Mouse (Mus musculus) heart, embryonic 16.5 days (tissue): ENCODE results near the gene Egflam. TPM values are rescaled to one million over a fixed set of nuclear protein-coding genes. Genes with fewer than 3 reads are reported as not detected.

Experiments used
- ATAC-seq: fragments of 200-750 bp; cut with Nextera tagmentation; replicated peaks from 2 replicates; pipeline ENCODE4 v1.8.0; 2017; ENCODE audit warnings: moderate number of reproducible peaks; ENCODE audit not compliant: insufficient read depth, low FRiP score; ENCODE audit errors: extremely low read depth
- H3K27ac ChIP-seq: fragments of 300-500 bp; sonication (generic); 2 replicates; pipeline ENCODE4 v1.5.1; 2014; ENCODE audit warnings: mild to moderate bottlenecking, low read length, control low read depth, moderate library complexity
- H3K27me3 ChIP-seq: fragments of 300-500 bp; sonication (generic); 2 replicates; pipeline ENCODE4 v1.6.1; 2014; ENCODE audit warnings: low read length, mixed read lengths; ENCODE audit not compliant: control insufficient read depth, insufficient read depth
- H3K36me3 ChIP-seq: fragments of 300-500 bp; sonication (generic); 2 replicates; pipeline ENCODE4 v1.6.1; 2014; ENCODE audit not compliant: control insufficient read depth, insufficient read depth
- H3K4me1 ChIP-seq: fragments of 300-500 bp; sonication (generic); 2 replicates; pipeline ENCODE4 v1.6.1; 2014; ENCODE audit warnings: low read length, mixed read lengths; ENCODE audit not compliant: control insufficient read depth, insufficient read depth
- H3K4me2 ChIP-seq: fragments of 300-500 bp; sonication (generic); 2 replicates; pipeline ENCODE4 v1.6.1; 2014; ENCODE audit warnings: low read depth, mild to moderate bottlenecking, control low read depth, low read length
- H3K4me3 ChIP-seq: fragments of 300-500 bp; sonication (generic); 2 replicates; pipeline ENCODE4 v1.5.1; 2014; ENCODE audit warnings: mild to moderate bottlenecking, control low read depth, low read length
- H3K9ac ChIP-seq: fragments of 300-500 bp; sonication (generic); 2 replicates; pipeline ENCODE4 v1.6.1; 2014; ENCODE audit warnings: low read length, control low read depth
- H3K9me3 ChIP-seq: fragments of 300-500 bp; sonication (generic); replicated peaks from 2 replicates; pipeline ENCODE4 v1.6.1; 2016; ENCODE audit warnings: low read length; ENCODE audit not compliant: control insufficient read depth
- WGBS: fragments of 180-500 bp; shearing (Covaris S2); extraction: QIAGEN DNeasy Blood & Tissue Kit; methylation state at CpG from one replicate; pipeline ENCODE4 v1.1.7; 2014; 5-methylcytosine and 5-hydroxymethylcytosine counted together
- polyA plus RNA-seq: library from polyadenylated mRNA; unstranded; fragments of >200 nt; fragmentation: Nextera tagmentation; extraction: Ambion mirVana; gene quantifications from 2 replicates; pipeline ENCODE4 v1.2.1, GENCODE M21; 2015

Egflam gene
- polyA plus RNA-seq, 1 experiment from 2014 or later = 12.4 TPM

- no peak overlapping the region for H3K4me2 ChIP-seq
- H3K9ac ChIP-seq = no peak overlapping the region
- no peak overlapping the region for H3K4me3 ChIP-seq
- peaks cover 20% of the 10 kb centered on the region for H3K4me1 ChIP-seq
- H3K27ac ChIP-seq = peak overlapping the region; percentile 35; the same call in 1 of the 2 replicates
- 66% methylated on average over 9 of the region's 9 CpGs for WGBS
- no peaks in the 10 kb centered on the region for H3K36me3 ChIP-seq
- 0 out of 2 replicates have a peak, but pooled peaks have one; percentile 15 for ATAC-seq
- H3K9me3 ChIP-seq = no peaks in the 10 kb centered on the region
- H3K27me3 ChIP-seq = no peaks in the 10 kb centered on the region
Measured at GRCm38 (mm10) chr15:7216581-7217272, 181.5 kb downstream of the Egflam start.

GRCm38 (mm10) chr15:7215845-7216244 lies 182.3 kb downstream of the Egflam start:
- Histone ChIP-seq H3K27ac (no peak overlapping the region), H3K4me1 (peaks cover 13% of the 10 kb centered on the region), H3K9me3 (no peaks in the 10 kb centered on the region), H3K36me3 (no peaks in the 10 kb centered on the region), H3K9ac (no peak overlapping the region), H3K27me3 (no peaks in the 10 kb centered on the region), H3K4me2 (no peak overlapping the region), H3K4me3 (no peak overlapping the region)
- no peak for ATAC-seq
- 93% methylated on average over 3 of the region's 3 CpGs for WGBS

- H3K4me2 ChIP-seq = peak overlapping the region; percentile 21; the same call in 1 of the 2 replicates
- H3K9me3 ChIP-seq = no peaks in the 10 kb centered on the region
- H3K36me3 ChIP-seq = no peaks in the 10 kb centered on the region
- peak; percentile 89 for ATAC-seq
- H3K9ac ChIP-seq = peak overlapping the region; percentile 29; the same call in 1 of the 2 replicates
- WGBS = 7% methylated on average over 1 of the region's 1 CpGs
- no peaks in the 10 kb centered on the region for H3K27me3 ChIP-seq
- H3K27ac ChIP-seq = peak overlapping the region; percentile 82
- no peak overlapping the region for H3K4me3 ChIP-seq
- peaks cover 11% of the 10 kb centered on the region for H3K4me1 ChIP-seq
Measured at GRCm38 (mm10) chr15:7213683-7214082, 184.5 kb downstream of the Egflam start.

GRCm38 (mm10) chr15:7208180-7208579 lies 190.0 kb downstream of the Egflam start:
- ATAC-seq = no peak

GRCm38 (mm10) chr15:7207292-7207691 lies 190.9 kb downstream of the Egflam start:
- no peak for ATAC-seq
- 87% methylated on average over 7 of the region's 7 CpGs for WGBS

More at GRCm38 (mm10) chr15:7208180-7208579, 190.0 kb downstream of the Egflam start:
- Histone ChIP-seq H3K4me1 (peaks cover 19% of the 10 kb centered on the region), H3K27me3 (no peaks in the 10 kb centered on the region), H3K9ac (no peak overlapping the region), H3K36me3 (no peaks in the 10 kb centered on the region), H3K4me3 (no peak overlapping the region), H3K4me2 (no peak overlapping the region), H3K27ac (peak overlapping the region; percentile 30; the same call in 1 of the 2 replicates), H3K9me3 (no peaks in the 10 kb centered on the region)
- WGBS = 61% methylated on average over 9 of the region's 9 CpGs

GRCm38 (mm10) chr15:7206110-7206509 lies 192.1 kb downstream of the Egflam start:
- Histone ChIP-seq H3K4me1 (peaks cover 34% of the 10 kb centered on the region), H3K27me3 (no peaks in the 10 kb centered on the region), H3K27ac (peak overlapping the region; percentile 77), H3K4me2 (no peak overlapping the region), H3K9ac (no peak overlapping the region; the same call in 1 of the 2 replicates), H3K36me3 (no peaks in the 10 kb centered on the region), H3K4me3 (no peak overlapping the region), H3K9me3 (no peaks in the 10 kb centered on the region)
- 31% methylated on average over 5 of the region's 5 CpGs for WGBS
- peak; percentile 26; the same call in 1 of the 2 replicates for ATAC-seq

More at GRCm38 (mm10) chr15:7207292-7207691, 190.9 kb downstream of the Egflam start:
- Histone ChIP-seq H3K4me2 (no peak overlapping the region), H3K9ac (no peak overlapping the region), H3K36me3 (no peaks in the 10 kb centered on the region), H3K27me3 (no peaks in the 10 kb centered on the region), H3K4me3 (no peak overlapping the region), H3K4me1 (peaks cover 22% of the 10 kb centered on the region), H3K9me3 (no peaks in the 10 kb centered on the region), H3K27ac (no peak overlapping the region)

- no peak for ATAC-seq
- Histone ChIP-seq H3K27ac (no peak overlapping the region), H3K9ac (no peak overlapping the region), H3K9me3 (no peaks in the 10 kb centered on the region), H3K4me3 (no peak overlapping the region), H3K4me2 (no peak overlapping the region), H3K4me1 (peaks cover 41% of the 10 kb centered on the region), H3K27me3 (no peaks in the 10 kb centered on the region), H3K36me3 (no peaks in the 10 kb centered on the region)
- 86% methylated on average over 13 of the region's 13 CpGs for WGBS
Measured at GRCm38 (mm10) chr15:7204917-7205316, 193.3 kb downstream of the Egflam start.

- Histone ChIP-seq H3K4me1 (peaks cover 46% of the 10 kb centered on the region), H3K36me3 (no peaks in the 10 kb centered on the region), H3K4me2 (no peak overlapping the region), H3K9me3 (no peaks in the 10 kb centered on the region), H3K27me3 (no peaks in the 10 kb centered on the region), H3K4me3 (no peak overlapping the region), H3K27ac (peak overlapping the region; percentile 71), H3K9ac (no peak overlapping the region)
- ATAC-seq = peak; percentile 66
- WGBS = 43% methylated on average over 9 of the region's 9 CpGs
Measured at GRCm38 (mm10) chr15:7203606-7204330, 194.4 kb downstream of the Egflam start.

GRCm38 (mm10) chr15:7202981-7203380 lies 195.2 kb downstream of the Egflam start:
- Histone ChIP-seq H3K27ac (peak overlapping the region; percentile 71; the same call in 1 of the 2 replicates), H3K27me3 (no peaks in the 10 kb centered on the region), H3K4me3 (no peak overlapping the region), H3K9me3 (no peaks in the 10 kb centered on the region), H3K36me3 (no peaks in the 10 kb centered on the region), H3K9ac (no peak overlapping the region), H3K4me2 (no peak overlapping the region), H3K4me1 (peaks cover 44% of the 10 kb centered on the region)
- WGBS = 92% methylated on average over 5 of the region's 5 CpGs
- no peak for ATAC-seq
